Mouse (Mus musculus) midbrain, embryonic 11.5 days (tissue): ENCODE measurements around the gene Cdkn1a. TPM values are rescaled to one million over a fixed set of nuclear protein-coding genes. Genes with fewer than 3 reads are reported as not detected.
"Not testable (repeated sequence)": the region's sequence is repeated elsewhere in the genome, so short reads cannot be mapped to it uniquely, and the experiment has no call there.

Experiments
- ATAC-seq: fragments of 200-750 bp; cut with Nextera tagmentation; 2 replicates; pipeline ENCODE4 v1.8.0; 2017; ENCODE audit warnings: moderate TSS enrichment, moderate library complexity; ENCODE audit not compliant: low FRiP score
- DNase-seq: peaks from one replicate; pipeline ENCODE4 v3.0.0; 2015; ENCODE audit warnings: low spot score; ENCODE audit errors: missing footprints
- H3K27ac ChIP-seq: fragments of 300-500 bp; sonication (generic); 2 replicates; pipeline ENCODE4 v1.5.1; 2014; ENCODE audit warnings: low read depth, low read length
- H3K27me3 ChIP-seq: fragments of 300-500 bp; sonication (generic); 2 replicates; pipeline ENCODE4 v1.6.1; 2014; ENCODE audit warnings: mild to moderate bottlenecking, low read length, moderate library complexity, mixed read lengths; ENCODE audit not compliant: control insufficient read depth, insufficient read depth
- H3K36me3 ChIP-seq: fragments of 300-500 bp; sonication (generic); 2 replicates; pipeline ENCODE4 v1.6.1; 2014; ENCODE audit warnings: mild to moderate bottlenecking, low read length, moderate library complexity, mixed read lengths; ENCODE audit not compliant: control insufficient read depth, insufficient read depth
- H3K4me1 ChIP-seq: fragments of 300-500 bp; sonication (generic); 2 replicates; pipeline ENCODE4 v1.6.1; 2014; ENCODE audit warnings: low read length; ENCODE audit not compliant: control insufficient read depth, insufficient read depth
- H3K4me2 ChIP-seq: fragments of 300-500 bp; sonication (generic); 2 replicates; pipeline ENCODE4 v1.6.1; 2014; ENCODE audit warnings: mild to moderate bottlenecking, moderate library complexity
- H3K4me3 ChIP-seq: fragments of 300-500 bp; sonication (generic); 2 replicates; pipeline ENCODE4 v1.5.1; 2014; ENCODE audit warnings: low read depth, low read length
- H3K9ac ChIP-seq: fragments of 300-500 bp; sonication (generic); 2 replicates; pipeline ENCODE4 v1.6.1; 2014; ENCODE audit warnings: low read length
- H3K9me3 ChIP-seq: fragments of 300-500 bp; sonication (generic); 2 replicates; pipeline ENCODE4 v1.6.1; 2016; ENCODE audit warnings: low read length; ENCODE audit not compliant: control insufficient read depth
- WGBS: fragments of 180-500 bp; shearing (Covaris S2); extraction: QIAGEN DNeasy Blood & Tissue Kit; methylation state at CpG from one replicate; pipeline ENCODE4 v1.1.7; 2014; 5-methylcytosine and 5-hydroxymethylcytosine counted together
- polyA plus RNA-seq: library from polyadenylated mRNA; unstranded; fragments of >200 nt; fragmentation: Nextera tagmentation; extraction: Ambion mirVana; gene quantifications from 2 replicates; pipeline ENCODE4 v1.2.1, GENCODE M21; 2014

The Cdkn1a gene
- polyA plus RNA-seq, 1 experiment from 2014 or later = 16.1 TPM

DNA sequence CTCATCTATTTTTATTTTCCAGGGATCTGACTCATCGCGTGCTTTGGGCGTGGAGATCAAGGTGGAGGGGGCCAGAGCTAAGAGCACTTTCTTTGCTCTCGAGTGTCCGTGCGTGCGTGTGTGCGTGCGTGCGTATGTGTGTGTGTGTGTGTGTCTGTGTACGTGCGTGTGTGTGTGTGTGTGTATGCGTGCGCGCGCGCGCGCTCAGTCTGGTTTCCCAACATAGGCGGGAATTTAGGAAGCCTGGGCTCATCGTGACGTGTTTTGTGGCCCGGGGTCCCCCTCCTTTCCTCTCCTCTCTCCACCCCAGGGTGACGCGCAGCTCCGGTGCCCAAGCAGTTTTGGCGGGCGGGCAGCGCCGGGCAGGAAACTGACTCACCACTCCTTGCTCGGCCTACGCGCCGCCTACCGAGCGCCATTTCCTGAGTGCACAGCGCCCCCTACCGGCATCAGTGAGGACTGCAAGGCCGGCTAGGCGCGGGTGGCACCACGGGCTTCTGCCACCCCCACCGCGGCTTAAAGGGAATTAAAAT lies 4.5 kb downstream of the Cdkn1a start:
- peaks cover 25% of the 10 kb centered on the region for H3K27me3 ChIP-seq
- H3K9ac ChIP-seq = peak overlapping the region; percentile 59
- ATAC-seq (peak; percentile 73), DNase-seq (peak; percentile 99)
- H3K9me3 ChIP-seq = no peaks in the 10 kb centered on the region
- H3K36me3 ChIP-seq = no peaks in the 10 kb centered on the region
- no peak overlapping the region for H3K27ac ChIP-seq
- peaks cover 15% of the 10 kb centered on the region for H3K4me1 ChIP-seq
- WGBS = under 1% methylated on average over 44 of the region's 44 CpGs
- H3K4me2 ChIP-seq = peak overlapping the region; percentile 59
- peak overlapping the region; percentile 39 for H3K4me3 ChIP-seq

GRCm38 (mm10) chr17:29096245-29096644 lies 5.5 kb downstream of the Cdkn1a start:
- H3K9me3 ChIP-seq = no peaks in the 10 kb centered on the region
- no peak overlapping the region for H3K4me2 ChIP-seq
- no peaks in the 10 kb centered on the region for H3K36me3 ChIP-seq
- peaks cover 15% of the 10 kb centered on the region for H3K4me1 ChIP-seq
- no peak for ATAC-seq
- H3K27me3 ChIP-seq = peaks cover 25% of the 10 kb centered on the region
- WGBS = 91% methylated on average over 6 of the region's 6 CpGs
- H3K9ac ChIP-seq = no peak overlapping the region
- DNase-seq = peak; percentile 80
- H3K27ac ChIP-seq = no peak overlapping the region
- H3K4me3 ChIP-seq = no peak overlapping the region

DNA sequence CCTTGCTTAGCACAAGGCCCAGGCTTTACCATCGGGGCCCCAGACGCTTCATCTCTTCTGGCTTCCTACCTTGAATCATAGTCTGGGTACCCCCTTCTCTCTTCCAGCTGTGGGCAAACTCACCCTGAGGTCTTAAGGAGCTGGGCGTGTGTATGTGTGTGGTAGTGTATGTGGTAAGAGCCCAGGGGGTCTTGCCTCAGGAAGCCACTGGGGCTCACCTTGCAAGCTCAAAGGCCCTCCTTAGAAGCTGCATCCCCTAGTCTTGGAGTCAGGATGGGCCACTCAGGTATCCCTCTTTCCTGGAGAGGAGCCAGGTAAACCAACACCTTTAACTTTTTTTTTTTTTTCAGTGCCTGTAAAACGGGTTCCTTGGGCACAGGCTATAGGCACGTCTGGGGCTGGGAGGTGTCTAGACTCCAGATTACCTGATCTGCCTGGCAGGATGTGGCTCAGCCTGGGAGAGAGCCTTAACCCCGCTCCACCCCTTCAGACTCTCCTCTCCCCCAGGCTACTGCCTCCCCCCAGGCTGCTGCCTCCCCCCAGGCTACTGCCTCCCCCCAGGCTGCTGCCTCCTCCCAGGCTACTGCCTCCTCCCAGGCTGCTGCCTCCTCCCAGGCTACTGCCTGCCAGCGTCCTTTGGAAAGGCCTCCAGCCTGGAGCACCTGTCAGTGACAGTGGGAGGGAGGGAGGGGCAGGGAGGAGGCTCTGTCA lies 6.2 kb downstream of the Cdkn1a start:
- H3K4me1 ChIP-seq = peaks cover 15% of the 10 kb centered on the region
- 63% methylated on average over 7 of the region's 7 CpGs for WGBS
- H3K4me2 ChIP-seq = no peak overlapping the region
- H3K36me3 ChIP-seq = no peaks in the 10 kb centered on the region
- no peak for DNase-seq
- no peak overlapping the region for H3K4me3 ChIP-seq
- ATAC-seq = no peak
- no peak overlapping the region for H3K27ac ChIP-seq
- H3K9me3 ChIP-seq = no peaks in the 10 kb centered on the region
- H3K9ac ChIP-seq = no peak overlapping the region
- peaks cover 25% of the 10 kb centered on the region for H3K27me3 ChIP-seq

- 95% methylated on average over 24 of the region's 24 CpGs for WGBS
- Histone ChIP-seq H3K27ac (no peak overlapping the region), H3K4me1 (peaks cover 15% of the 10 kb centered on the region), H3K4me3 (no peak overlapping the region), H3K9ac (no peak overlapping the region), H3K9me3 (no peaks in the 10 kb centered on the region), H3K36me3 (no peaks in the 10 kb centered on the region), H3K4me2 (no peak overlapping the region), H3K27me3 (peaks cover 18% of the 10 kb centered on the region)
- DNase-seq (no peak), ATAC-seq (no peak)
These were observed 7.5 kb downstream of the Cdkn1a start for GRCm38 (mm10) chr17:29098291-29098690.

DNA sequence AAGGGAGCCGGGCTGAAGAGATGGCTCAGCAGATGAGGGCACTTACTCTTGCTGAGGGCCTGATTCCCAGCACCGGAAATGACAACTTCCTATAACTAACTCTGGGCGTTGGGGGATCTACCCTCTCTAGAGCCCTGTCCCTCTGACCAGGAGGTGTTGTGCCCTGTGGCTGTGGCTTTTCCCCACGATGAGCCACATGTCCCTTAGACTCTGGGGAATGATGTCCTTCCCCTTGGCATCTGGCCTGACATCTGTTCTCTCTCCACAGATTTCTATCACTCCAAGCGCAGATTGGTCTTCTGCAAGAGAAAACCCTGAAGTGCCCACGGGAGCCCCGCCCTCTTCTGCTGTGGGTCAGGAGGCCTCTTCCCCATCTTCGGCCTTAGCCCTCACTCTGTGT lies 8.3 kb downstream of the Cdkn1a start:
- Histone ChIP-seq H3K27ac (no peak overlapping the region), H3K36me3 (no peaks in the 10 kb centered on the region), H3K9ac (no peak overlapping the region), H3K9me3 (no peaks in the 10 kb centered on the region), H3K4me3 (no peak overlapping the region), H3K4me2 (no peak overlapping the region), H3K27me3 (peaks cover 11% of the 10 kb centered on the region), H3K4me1 (peaks cover 7% of the 10 kb centered on the region; the same call in 1 of the 2 replicates)
- 90% methylated on average over 8 of the region's 8 CpGs for WGBS
- no peak for ATAC-seq
- DNase-seq = peak; percentile 19

- no peak overlapping the region for H3K9ac ChIP-seq
- H3K4me1 ChIP-seq = no peaks in the 10 kb centered on the region
- H3K9me3 ChIP-seq = no peaks in the 10 kb centered on the region
- no peaks in the 10 kb centered on the region for H3K36me3 ChIP-seq
- 95% methylated on average over 7 of the region's 7 CpGs for WGBS
- no peaks in the 10 kb centered on the region for H3K27me3 ChIP-seq
- DNase-seq (peak; percentile 51), ATAC-seq (no peak)
- no peak overlapping the region for H3K27ac ChIP-seq
- H3K4me2 ChIP-seq = no peak overlapping the region
- H3K4me3 ChIP-seq = no peak overlapping the region
These were observed 9.9 kb downstream of the Cdkn1a start for GRCm38 (mm10) chr17:29100627-29101026.

DNA sequence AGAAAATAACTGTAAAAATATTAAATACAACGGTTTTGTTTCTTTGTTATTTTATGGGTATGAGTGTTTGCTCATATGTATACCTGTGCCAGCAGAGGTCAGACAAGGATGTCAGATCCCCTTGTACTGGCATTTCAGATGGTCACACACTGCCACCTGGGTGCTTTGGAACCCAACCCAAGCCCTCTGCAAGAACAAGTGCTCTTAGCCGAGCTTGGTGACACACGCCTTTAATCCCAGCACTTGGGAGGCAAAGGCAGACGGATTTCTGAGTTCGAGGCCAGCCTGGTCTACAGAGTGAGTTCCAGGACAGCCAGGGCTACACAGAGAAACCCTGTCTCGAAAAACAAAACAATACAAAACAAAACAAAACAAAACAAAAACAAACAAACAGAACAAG lies 19.6 kb downstream of the Cdkn1a start:
- not testable (repeated sequence) for H3K4me2 ChIP-seq, H3K4me1 ChIP-seq, H3K36me3 ChIP-seq, H3K9me3 ChIP-seq, H3K27ac ChIP-seq, DNase-seq, H3K27me3 ChIP-seq, H3K4me3 ChIP-seq, ATAC-seq, H3K9ac ChIP-seq
- WGBS = 79% methylated on average over 6 of the region's 6 CpGs

GRCm38 (mm10) chr17:29111332-29111731 lies 20.6 kb downstream of the Cdkn1a start:
- Histone ChIP-seq H3K4me3 (no peak overlapping the region), H3K36me3 (no peaks in the 10 kb centered on the region), H3K27me3 (no peaks in the 10 kb centered on the region), H3K9me3 (no peaks in the 10 kb centered on the region), H3K4me2 (no peak overlapping the region), H3K27ac (no peak overlapping the region), H3K4me1 (no peaks in the 10 kb centered on the region), H3K9ac (no peak overlapping the region)
- no peak for DNase-seq
- ATAC-seq = no peak
- WGBS = 89% methylated on average over 5 of the region's 5 CpGs

DNA sequence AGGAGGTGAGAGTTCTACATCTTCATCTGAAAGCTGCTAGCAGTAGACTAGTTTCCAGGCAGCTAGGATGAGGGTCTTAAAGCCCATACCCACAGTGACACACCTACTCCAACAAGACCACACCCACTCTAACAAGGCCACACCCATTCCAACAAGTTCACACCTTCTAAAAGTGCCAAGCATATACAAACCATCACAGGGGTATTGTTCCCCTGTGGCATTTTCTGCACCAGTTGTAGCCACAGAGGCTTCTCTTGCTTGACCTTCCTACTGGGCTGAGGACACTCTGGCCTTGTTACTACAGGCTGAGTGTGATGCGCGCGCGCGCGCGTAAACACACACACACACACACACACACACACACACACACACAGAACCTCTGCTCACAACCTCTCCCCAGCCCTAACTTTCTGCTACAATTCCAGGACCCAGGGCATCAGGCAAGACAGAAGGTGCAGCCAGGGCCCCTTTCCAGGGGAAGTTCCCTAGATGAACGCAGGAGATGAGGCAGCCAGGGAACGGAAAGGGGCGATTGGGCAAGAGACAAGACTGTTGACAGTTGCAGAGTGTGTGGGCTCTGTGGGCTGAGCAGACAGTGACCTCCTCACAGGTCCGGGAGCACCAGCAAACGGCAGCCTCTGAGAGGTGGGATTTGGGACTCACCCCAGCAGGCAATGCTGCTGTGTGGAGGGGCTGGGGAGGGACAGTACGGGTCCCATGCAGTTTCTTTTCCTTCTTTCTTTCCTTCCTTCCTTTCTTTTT lies 23.0 kb downstream of the Cdkn1a start, which contains the start of gene Rab44:
TSS of gene Rab44 (plus strand) at position 555 of the 762 bp plus-strand sequence.
- no peak for ATAC-seq

More for the DNA sequence above, 23.0 kb downstream of the Cdkn1a start, which contains the start of gene Rab44:
- Histone ChIP-seq H3K27me3 (no peaks in the 10 kb centered on the region), H3K9ac (no peak within 1 kb of the TSS), H3K27ac (no peak within 1 kb of the TSS), H3K4me1 (no peaks in the 10 kb centered on the region), H3K9me3 (no peaks in the 10 kb centered on the region), H3K36me3 (no peaks in the 10 kb centered on the region), H3K4me2 (no peak within 1 kb of the TSS), H3K4me3 (no peak within 1 kb of the TSS)
- WGBS = 96% methylated on average over 13 of the region's 13 CpGs
- peak; percentile 26 for DNase-seq
